Mouse (Mus musculus) T-cell, adult 2 months (primary cell): Measurements from ENCODE around the gene Pcyt2.

Source experiments
- DNase-seq: peaks from one replicate; pipeline ENCODE4 v3.0.0; 2022; ENCODE audit warnings: low spot score

Gene Pcyt2

GRCm38 (mm10) chr11:120581490-120582267, 36.1 kb downstream of the Pcyt2 start, which contains the start of gene Arhgdia:
TSS of gene Arhgdia (minus strand) at chr11:120581624.
- DNase-seq: peak; percentile 86

DNA sequence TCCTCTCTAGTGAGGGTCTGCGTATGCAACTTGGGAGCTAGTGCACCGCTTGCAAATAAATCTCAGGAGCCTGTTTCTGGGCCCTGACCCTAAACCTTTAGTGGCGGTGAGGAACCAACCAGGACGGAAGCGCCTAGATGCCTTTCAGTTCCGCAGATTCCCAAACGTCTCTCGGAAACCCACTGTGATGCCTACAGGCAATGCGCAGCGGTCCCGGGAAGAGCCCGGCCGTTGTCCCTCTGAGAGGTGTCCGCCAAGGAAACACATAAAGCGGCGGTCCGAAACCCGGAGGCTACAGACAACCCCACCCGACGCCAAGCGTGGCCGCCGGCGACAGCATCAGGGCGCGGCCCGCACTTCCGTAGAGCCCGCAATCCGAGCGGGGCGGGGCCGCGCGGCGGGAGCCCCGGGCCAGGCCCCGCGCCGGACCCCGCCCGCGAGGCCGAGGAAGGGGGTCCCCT, 36.8 kb downstream of the Pcyt2 start:
- no peak for DNase-seq

DNA sequence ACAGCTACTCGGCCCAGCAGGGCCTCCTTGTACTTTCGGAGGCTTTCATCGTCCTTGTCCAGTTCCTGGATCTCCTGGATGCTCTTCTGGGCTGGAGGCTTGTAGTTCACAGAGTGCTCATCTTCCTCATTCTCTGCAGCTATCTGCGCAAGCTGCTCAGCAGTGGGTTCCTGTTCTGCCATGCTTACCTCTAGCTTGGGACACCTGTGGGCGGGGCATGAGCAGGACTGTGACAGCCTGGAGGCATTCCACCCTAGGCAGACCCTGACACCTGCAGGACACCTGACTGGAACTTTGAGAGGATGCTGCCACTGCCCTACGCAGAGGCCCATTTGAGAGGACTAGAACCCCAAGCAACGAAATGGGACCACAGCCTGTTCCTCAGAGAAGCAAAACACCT, 37.5 kb downstream of the Pcyt2 start:
- no peak for DNase-seq

DNA sequence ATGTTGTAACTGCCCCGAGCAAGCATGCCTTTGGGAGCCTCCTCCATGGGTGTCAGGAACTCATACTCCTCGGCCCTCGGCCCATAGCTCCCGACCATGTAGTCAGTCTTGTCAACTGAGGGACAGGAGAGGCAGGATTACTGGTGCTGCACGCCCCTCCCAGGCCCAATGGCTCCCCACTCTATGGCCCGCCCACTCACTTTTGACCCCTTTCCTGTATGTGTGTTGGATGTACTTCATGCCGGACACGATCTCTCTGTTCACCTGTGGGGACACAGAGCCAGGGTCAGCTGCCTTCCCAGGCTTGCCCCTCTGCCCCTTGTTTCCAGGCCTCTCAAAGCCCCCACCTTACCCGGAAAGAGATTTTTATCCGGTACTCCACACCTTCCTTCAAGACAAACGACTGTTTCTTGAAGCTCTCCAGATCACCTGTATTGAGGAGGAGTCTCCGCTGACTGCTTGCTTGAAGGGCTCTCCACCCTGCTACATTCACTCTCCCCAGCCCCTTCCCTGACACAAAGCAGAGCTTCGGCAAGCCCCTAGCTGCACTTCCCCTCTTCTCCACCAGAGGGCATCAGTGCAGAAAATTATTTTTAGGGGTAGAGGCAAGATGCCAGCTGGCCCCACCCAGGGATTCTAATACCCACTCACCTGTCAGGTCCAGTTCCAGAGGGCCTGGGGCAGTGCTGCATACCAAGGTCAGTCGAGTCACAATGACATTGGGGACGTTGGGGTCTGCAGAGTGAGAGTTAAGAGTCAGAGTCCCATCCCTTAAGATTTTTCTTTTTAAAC, 38.2 kb downstream of the Pcyt2 start:
- peak; percentile 77 for DNase-seq

GRCm38 (mm10) chr11:120578694-120579243, 39.0 kb downstream of the Pcyt2 start:
- no peak for DNase-seq

- no peak for DNase-seq
Measured at GRCm38 (mm10) chr11:120578024-120578693, 39.6 kb downstream of the Pcyt2 start.

- DNase-seq: peak; percentile 55
Measured at GRCm38 (mm10) chr11:120577211-120578023, 40.3 kb downstream of the Pcyt2 start.

GRCm38 (mm10) chr11:120576365-120576981, 41.3 kb downstream of the Pcyt2 start:
- no peak for DNase-seq

GRCm38 (mm10) chr11:120575940-120576339, 41.8 kb downstream of the Pcyt2 start:
- no peak for DNase-seq

DNA sequence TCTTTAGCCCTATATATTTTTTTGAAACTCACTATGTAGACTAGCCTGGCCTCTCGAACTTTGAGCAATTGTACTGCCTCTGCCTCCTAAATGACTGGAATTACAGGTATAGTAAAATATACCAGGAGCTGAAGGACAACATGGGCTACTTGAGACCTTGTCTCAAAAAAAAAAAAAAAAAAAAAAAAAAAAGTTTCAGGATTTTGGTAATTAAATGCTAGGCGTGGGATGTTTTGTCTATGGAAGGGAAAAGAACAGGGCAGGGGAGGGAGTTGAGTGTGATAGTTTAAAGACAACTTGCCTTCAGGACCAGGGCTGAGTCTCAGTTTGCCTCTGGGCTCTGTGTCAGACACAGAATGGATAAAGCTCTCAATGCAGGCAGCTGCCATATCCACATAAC, 42.7 kb downstream of the Pcyt2 start:
- no peak for DNase-seq

DNA sequence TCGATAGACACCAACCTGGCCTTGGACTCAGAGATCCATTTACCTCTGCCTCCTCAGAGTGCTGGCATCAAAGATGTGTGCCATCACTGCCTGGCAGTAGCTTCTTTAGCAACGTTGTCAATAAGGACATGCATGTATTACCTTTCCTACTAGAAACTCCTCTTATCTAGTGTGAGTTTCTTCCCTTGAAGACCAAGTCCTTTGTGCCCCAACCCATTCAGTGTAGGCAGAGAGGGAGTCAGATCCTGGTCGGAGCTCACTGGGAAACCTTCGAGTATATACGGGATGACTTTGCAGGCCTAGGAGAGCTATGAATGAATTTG, 43.5 kb downstream of the Pcyt2 start:
- DNase-seq: no peak

GRCm38 (mm10) chr11:120573585-120574277, 44.0 kb downstream of the Pcyt2 start:
- no peak for DNase-seq

DNA sequence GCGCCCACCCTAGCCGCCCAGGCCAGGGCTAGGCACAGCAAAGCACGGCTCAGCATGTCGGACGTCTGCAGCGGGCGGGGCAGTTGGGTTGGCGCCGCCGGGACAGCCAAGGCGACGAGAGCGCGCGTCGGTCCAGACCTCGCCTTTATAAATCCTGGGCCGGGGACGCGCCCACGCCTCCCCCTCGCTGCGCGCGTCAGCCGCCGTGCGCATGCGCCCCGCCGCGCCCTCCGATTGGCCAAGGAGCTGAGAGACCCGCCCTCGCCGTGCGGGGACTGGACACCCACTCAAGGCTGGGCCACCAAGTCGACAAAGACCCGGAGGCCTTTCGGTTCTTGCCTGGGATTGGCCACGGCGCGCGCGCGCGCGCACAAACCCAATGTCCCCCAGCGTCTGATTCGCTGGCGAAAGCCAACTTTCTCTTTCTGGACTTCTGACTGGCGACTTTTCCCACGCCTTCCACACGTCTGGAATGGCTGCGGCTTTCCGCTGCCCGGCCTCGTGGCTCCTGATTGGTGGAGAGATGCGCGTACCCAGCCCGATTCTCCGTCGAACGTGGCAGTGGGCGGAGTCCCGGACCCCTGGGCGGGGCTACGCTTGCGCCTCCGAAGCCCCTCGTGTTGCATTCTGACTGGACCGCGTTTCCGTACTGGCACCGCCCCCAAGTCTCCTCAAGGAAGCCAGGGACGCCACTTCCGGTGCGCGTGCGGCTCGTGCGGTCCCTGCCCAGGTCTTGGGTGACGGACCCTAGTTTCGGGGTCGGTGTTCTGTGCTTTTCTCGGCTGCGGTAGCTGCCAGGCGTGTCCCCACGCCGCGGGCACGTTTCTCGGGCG, 44.8 kb downstream of the Pcyt2 start, which contains the start of gene P4hb:
Gene P4hb, minus strand, starts transcription at position 502 of the 833 bp plus-strand sequence.
- peak; percentile 99 for DNase-seq

DNA sequence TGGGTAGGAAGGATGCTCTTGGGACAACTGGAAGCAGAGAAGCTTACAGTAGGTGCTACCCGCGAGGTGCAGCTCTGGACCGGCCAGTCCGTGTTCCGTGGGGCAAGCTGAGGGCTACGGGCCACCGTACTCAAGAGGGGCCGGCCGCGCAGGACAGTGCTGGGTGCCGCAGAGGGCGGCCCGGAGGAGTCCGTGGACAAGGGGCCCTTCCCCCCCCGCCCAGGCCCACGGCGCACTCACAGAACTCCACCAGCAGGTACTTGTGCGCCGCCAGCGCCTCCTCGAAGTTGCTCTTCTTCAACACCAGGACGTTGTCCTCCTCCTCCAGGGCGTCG, 45.4 kb downstream of the Pcyt2 start:
- DNase-seq: no peak

GRCm38 (mm10) chr11:120571754-120572416, 45.9 kb downstream of the Pcyt2 start:
- no peak for DNase-seq

DNA sequence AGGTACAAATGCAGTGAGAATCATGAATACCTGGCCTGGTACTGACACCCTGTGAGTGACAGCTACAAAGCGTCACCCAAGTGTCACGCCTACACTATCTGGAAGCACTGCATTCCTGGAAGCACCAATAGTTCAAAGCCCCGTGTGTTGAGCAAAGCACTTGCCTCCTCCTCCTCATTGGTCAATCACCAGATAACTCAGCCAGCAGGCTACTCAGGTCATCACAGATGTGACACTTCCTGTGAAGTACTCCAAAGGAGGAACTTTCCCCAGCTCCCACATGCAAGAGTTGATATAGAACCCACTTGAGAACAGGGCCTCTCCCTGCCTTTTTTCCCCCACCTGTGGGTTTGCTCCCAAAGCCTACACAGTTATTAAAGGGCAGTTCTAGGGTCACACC, 46.6 kb downstream of the Pcyt2 start:
- no peak for DNase-seq

GRCm38 (mm10) chr11:120568324-120568723, 49.4 kb downstream of the Pcyt2 start:
- no peak for DNase-seq

GRCm38 (mm10) chr11:120565114-120565513, 52.6 kb downstream of the Pcyt2 start:
- no peak for DNase-seq

DNA sequence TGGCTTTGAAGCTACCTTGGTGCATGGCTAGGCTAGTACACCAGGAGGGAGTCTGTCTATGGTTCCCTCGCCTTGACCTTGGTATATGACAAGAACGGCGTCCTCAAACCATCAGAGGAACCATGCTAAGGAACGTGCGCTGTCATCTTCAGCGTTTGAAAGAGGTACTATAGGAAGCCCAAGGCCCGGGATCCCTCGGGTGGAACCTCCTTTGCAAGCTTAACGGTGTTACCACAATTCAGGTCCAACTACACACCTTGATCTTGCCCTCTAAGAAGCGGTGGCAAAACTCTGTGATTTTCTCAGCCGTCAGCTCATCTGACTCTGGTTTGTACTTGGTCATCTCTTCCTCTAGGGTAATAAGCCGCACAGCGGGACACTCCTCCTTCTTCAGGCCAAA, 54.8 kb downstream of the Pcyt2 start:
- no peak for DNase-seq
